ENCODE assay signal across 18 mouse cellular contexts in genomic region chr6:43272597-43272996, GRCm38 (mm10). TPM values are rescaled to one million over a fixed set of nuclear protein-coding genes. Genes with fewer than 3 reads are reported as not detected.
DNase-seq lines count a peak whose midpoint lies in the region; ATAC-seq and TF ChIP-seq lines count a peak whose summit lies in the region.
"Had no signal": no experiment of that assay in that cellular context is flagged by ENCODE, and none has a peak within 500 bp of the region (broad histone marks: within the 10 kb centered on the region; RNA-seq: fewer than 3 reads in every experiment).

No protein-coding gene starts in this region.

- no peaks in the 10 kb centered on the region for H3K9me3 ChIP-seq in forebrain, embryonic 12.5 days
- no peaks in the 10 kb centered on the region for H3K9me3 ChIP-seq in forebrain, embryonic 11.5 days (ENCODE audit: control insufficient read depth, low read length)
- H3K9me3 ChIP-seq in stomach, embryonic 16.5 days (replicated peaks; ENCODE audit: control insufficient read depth, low read length), result no peaks in the 10 kb centered on the region
- no peaks in the 10 kb centered on the region for H3K9me3 ChIP-seq in stomach, postnatal 0 days (ENCODE audit: control insufficient read depth, low read length)
- H3K9me3 ChIP-seq in kidney, embryonic 16.5 days (ENCODE audit: low read length), result no peaks in the 10 kb centered on the region
- H3K9me3 ChIP-seq: forebrain, embryonic 15.5 days; liver, embryonic 15.5 days; neural tube, embryonic 15.5 days had no signal

- no peak overlapping the region for H3K9ac ChIP-seq in forebrain, embryonic 12.5 days
- no peak overlapping the region for H3K9ac ChIP-seq in forebrain, embryonic 11.5 days (ENCODE audit: low read length)
- H3K9ac ChIP-seq in stomach, embryonic 16.5 days (ENCODE audit: low read length), result no peak overlapping the region
- no peak overlapping the region for H3K9ac ChIP-seq in stomach, postnatal 0 days (ENCODE audit: low read length)
- H3K9ac ChIP-seq in kidney, embryonic 16.5 days (replicated peaks; ENCODE audit: low read length), result no peak overlapping the region
- H3K9ac ChIP-seq: forebrain, embryonic 15.5 days; liver, embryonic 15.5 days; neural tube, embryonic 15.5 days had no signal

- H3K4me1 ChIP-seq in forebrain, embryonic 12.5 days, result no peaks in the 10 kb centered on the region
- H3K4me1 ChIP-seq in forebrain, embryonic 11.5 days (replicated peaks; ENCODE audit: control insufficient read depth, insufficient read depth, low read length), result no peaks in the 10 kb centered on the region
- no peaks in the 10 kb centered on the region for H3K4me1 ChIP-seq in stomach, embryonic 16.5 days (ENCODE audit: control insufficient read depth, insufficient read depth, low read length)
- H3K4me1 ChIP-seq in stomach, postnatal 0 days (replicated peaks; ENCODE audit: control insufficient read depth, insufficient read depth), result no peaks in the 10 kb centered on the region
- no peaks in the 10 kb centered on the region for H3K4me1 ChIP-seq in kidney, embryonic 16.5 days (ENCODE audit: insufficient read depth, low read length)
- H3K4me1 ChIP-seq: forebrain, embryonic 15.5 days; liver, embryonic 15.5 days; neural tube, embryonic 15.5 days had no signal

- 0 out of 2 replicates have a peak overlapping the region, but pooled peaks have one; percentile 8 for H3K27ac ChIP-seq in forebrain, embryonic 12.5 days
- no peak overlapping the region for H3K27ac ChIP-seq in forebrain, embryonic 11.5 days (ENCODE audit: low read depth, low read length)
- peak overlapping the region; percentile 25; the same call in 1 of the 2 replicates for H3K27ac ChIP-seq in stomach, embryonic 16.5 days (ENCODE audit: low read length)
- H3K27ac ChIP-seq in stomach, postnatal 0 days (replicated peaks), result no peak overlapping the region
- peak overlapping the region; percentile 39 for H3K27ac ChIP-seq in kidney, embryonic 16.5 days (ENCODE audit: low read length)
- H3K27ac ChIP-seq: forebrain, embryonic 15.5 days; liver, embryonic 15.5 days; neural tube, embryonic 15.5 days had no signal

- no peaks in the 10 kb centered on the region for H3K27me3 ChIP-seq in forebrain, embryonic 12.5 days
- no peaks in the 10 kb centered on the region for H3K27me3 ChIP-seq in forebrain, embryonic 11.5 days (ENCODE audit: control insufficient read depth, insufficient read depth, low read length)
- H3K27me3 ChIP-seq in stomach, embryonic 16.5 days (ENCODE audit: control insufficient read depth, insufficient read depth, low read length), result no peaks in the 10 kb centered on the region
- H3K27me3 ChIP-seq in stomach, postnatal 0 days (ENCODE audit: control insufficient read depth, insufficient read depth, low read length), result no peaks in the 10 kb centered on the region
- H3K27me3 ChIP-seq in kidney, embryonic 16.5 days (ENCODE audit: insufficient read depth, low read length), result no peaks in the 10 kb centered on the region
- H3K27me3 ChIP-seq: liver, embryonic 15.5 days; neural tube, embryonic 15.5 days had no signal

- no peak for TF ChIP-seq EP300 in stomach, postnatal 0 days (optimal IDR thresholded peaks at IDR 0.05)

- TF ChIP-seq CTCF in stomach, postnatal 0 days (IDR thresholded peaks at IDR 0.05; ENCODE audit: low read depth), result no peak

- no peak for DNase-seq in forebrain, embryonic 11.5 days (ENCODE audit: low spot score)
- no peak for DNase-seq in stomach, postnatal 0 days (ENCODE audit: low spot score)
- DNase-seq in urinary bladder, postnatal 25 days (ENCODE audit: low spot score), result no peak
- no peak for DNase-seq in cerebellum, adult 11-12 months
- no peak for DNase-seq in urinary bladder, postnatal 4 days (ENCODE audit: low spot score in 2 of 2)
- DNase-seq: B cell, adult 2 months; embryo, embryonic 11 days; right cerebral cortex, postnatal 25 days had no signal

- H3K4me2 ChIP-seq in forebrain, embryonic 12.5 days, result no peak overlapping the region
- no peak overlapping the region for H3K4me2 ChIP-seq in forebrain, embryonic 11.5 days (ENCODE audit: low read depth, low read length, severe bottlenecking)
- H3K4me2 ChIP-seq in stomach, embryonic 16.5 days (ENCODE audit: low read depth, low read length), result no peak overlapping the region
- no peak overlapping the region for H3K4me2 ChIP-seq in stomach, postnatal 0 days (replicated peaks; ENCODE audit: low read depth)
- no peak overlapping the region for H3K4me2 ChIP-seq in kidney, embryonic 16.5 days (replicated peaks; ENCODE audit: low read depth, low read length)
- H3K4me2 ChIP-seq: forebrain, embryonic 15.5 days; liver, embryonic 15.5 days; neural tube, embryonic 15.5 days had no signal

- no peak for ATAC-seq in forebrain, embryonic 12.5 days (ENCODE audit: low FRiP score)
- no peak for ATAC-seq in forebrain, embryonic 11.5 days (replicated peaks; ENCODE audit: low FRiP score)
- ATAC-seq in stomach, embryonic 16.5 days (ENCODE audit: insufficient read depth, low FRiP score), result no peak
- no peak for ATAC-seq in stomach, postnatal 0 days (ENCODE audit: low FRiP score, low TSS enrichment)
- peak; percentile 53; the same call in 1 of the 2 replicates for ATAC-seq in kidney, embryonic 16.5 days (ENCODE audit: low FRiP score, low TSS enrichment)
- ATAC-seq: forebrain, embryonic 15.5 days had no signal

- no peak overlapping the region for H3K4me3 ChIP-seq in forebrain, embryonic 12.5 days (replicated peaks)
- H3K4me3 ChIP-seq in forebrain, embryonic 11.5 days (ENCODE audit: low read depth, low read length), result no peak overlapping the region
- H3K4me3 ChIP-seq in stomach, embryonic 16.5 days (replicated peaks; ENCODE audit: low read length), result no peak overlapping the region
- no peak overlapping the region for H3K4me3 ChIP-seq in stomach, postnatal 0 days (ENCODE audit: low read depth, low read length)
- no peak overlapping the region for H3K4me3 ChIP-seq in kidney, embryonic 16.5 days (ENCODE audit: low read length)
- H3K4me3 ChIP-seq: forebrain, embryonic 15.5 days; liver, embryonic 15.5 days; neural tube, embryonic 15.5 days had no signal

- no peaks in the 10 kb centered on the region for H3K36me3 ChIP-seq in forebrain, embryonic 12.5 days (replicated peaks)
- H3K36me3 ChIP-seq in forebrain, embryonic 11.5 days (ENCODE audit: control insufficient read depth, insufficient read depth, low read length), result no peaks in the 10 kb centered on the region; the same call in 1 of the 2 replicates
- H3K36me3 ChIP-seq in stomach, embryonic 16.5 days (ENCODE audit: control insufficient read depth, insufficient read depth, low read length), result no peaks in the 10 kb centered on the region
- peaks cover 11% of the 10 kb centered on the region for H3K36me3 ChIP-seq in stomach, postnatal 0 days (ENCODE audit: control insufficient read depth, insufficient read depth, low read length)
- H3K36me3 ChIP-seq in kidney, embryonic 16.5 days (ENCODE audit: insufficient read depth, low read length), result peaks cover 16% of the 10 kb centered on the region; the same call in 1 of the 2 replicates
- H3K36me3 ChIP-seq: forebrain, embryonic 15.5 days; liver, embryonic 15.5 days; neural tube, embryonic 15.5 days had no signal

RNA-seq across cellular contexts. Expression of gene Arhgef5, which starts 7.2 kb away (rescaled TPM):
- 2.9 and 3.5 TPM in 2 replicates for polyA plus RNA-seq in forebrain, embryonic 12.5 days (2016; fragmentation: Nextera tagmentation; extraction: Ambion mirVana)
- polyA plus RNA-seq in forebrain, embryonic 11.5 days (2014; fragmentation: Nextera tagmentation; extraction: Ambion mirVana), result 2.2 and 2.9 TPM in 2 replicates
- 21.0 and 23.5 TPM in 2 replicates for polyA plus RNA-seq in stomach, embryonic 16.5 days (2015; fragmentation: Nextera tagmentation; extraction: Ambion mirVana)
- polyA plus RNA-seq in stomach, postnatal 0 days (2015; fragmentation: Nextera tagmentation; extraction: Ambion mirVana), result 13.4 and 15.8 TPM in 2 replicates
- polyA plus RNA-seq in kidney, embryonic 16.5 days (2015; fragmentation: Nextera tagmentation; extraction: Ambion mirVana), result 17.0 and 19.2 TPM in 2 replicates

RNA-seq across cellular contexts. Expression of gene Nobox, which starts 36.8 kb away (rescaled TPM):
- not detected in 2 replicates for polyA plus RNA-seq in forebrain, embryonic 12.5 days (2016; fragmentation: Nextera tagmentation; extraction: Ambion mirVana)
- polyA plus RNA-seq in forebrain, embryonic 11.5 days (2014; fragmentation: Nextera tagmentation; extraction: Ambion mirVana), result not detected in 2 replicates
- not detected in 2 replicates for polyA plus RNA-seq in stomach, embryonic 16.5 days (2015; fragmentation: Nextera tagmentation; extraction: Ambion mirVana)
- polyA plus RNA-seq in stomach, postnatal 0 days (2015; fragmentation: Nextera tagmentation; extraction: Ambion mirVana), result not detected in 2 replicates
- 0.19 TPM in 1 of 2 replicates, not detected in the other for polyA plus RNA-seq in kidney, embryonic 16.5 days (2015; fragmentation: Nextera tagmentation; extraction: Ambion mirVana)
- polyA plus RNA-seq: forebrain, embryonic 15.5 days; gonadal fat pad, adult 2 months; intestine, embryonic 14.5 days; liver, embryonic 15.5 days; midbrain, postnatal 0 days; neural tube, embryonic 15.5 days; stomach, embryonic 14.5 days had no signal

RNA-seq across cellular contexts. Expression of gene Olfr47, which starts 41.3 kb away (rescaled TPM):
- not detected in 2 replicates for polyA plus RNA-seq in forebrain, embryonic 12.5 days (2016; fragmentation: Nextera tagmentation; extraction: Ambion mirVana)
- not detected in 2 replicates for polyA plus RNA-seq in forebrain, embryonic 11.5 days (2014; fragmentation: Nextera tagmentation; extraction: Ambion mirVana)
- not detected in 2 replicates for polyA plus RNA-seq in stomach, embryonic 16.5 days (2015; fragmentation: Nextera tagmentation; extraction: Ambion mirVana)
- polyA plus RNA-seq in stomach, postnatal 0 days (2015; fragmentation: Nextera tagmentation; extraction: Ambion mirVana), result not detected in 2 replicates
- polyA plus RNA-seq in kidney, embryonic 16.5 days (2015; fragmentation: Nextera tagmentation; extraction: Ambion mirVana), result not detected in 2 replicates
- polyA plus RNA-seq: forebrain, embryonic 15.5 days; gonadal fat pad, adult 2 months; intestine, embryonic 14.5 days; liver, embryonic 15.5 days; midbrain, postnatal 0 days; neural tube, embryonic 15.5 days; stomach, embryonic 14.5 days had no signal

RNA-seq across cellular contexts. Expression of gene Olfr434, which starts 59.8 kb away (rescaled TPM):
- polyA plus RNA-seq in forebrain, embryonic 12.5 days (2016; fragmentation: Nextera tagmentation; extraction: Ambion mirVana), result not detected in 2 replicates
- not detected in 2 replicates for polyA plus RNA-seq in forebrain, embryonic 11.5 days (2014; fragmentation: Nextera tagmentation; extraction: Ambion mirVana)
- polyA plus RNA-seq in stomach, embryonic 16.5 days (2015; fragmentation: Nextera tagmentation; extraction: Ambion mirVana), result not detected in 2 replicates
- not detected in 2 replicates for polyA plus RNA-seq in stomach, postnatal 0 days (2015; fragmentation: Nextera tagmentation; extraction: Ambion mirVana)
- polyA plus RNA-seq in kidney, embryonic 16.5 days (2015; fragmentation: Nextera tagmentation; extraction: Ambion mirVana), result not detected in 2 replicates
- polyA plus RNA-seq: forebrain, embryonic 15.5 days; gonadal fat pad, adult 2 months; intestine, embryonic 14.5 days; liver, embryonic 15.5 days; midbrain, postnatal 0 days; neural tube, embryonic 15.5 days; stomach, embryonic 14.5 days had no signal

Comparison
In these comparisons a context has a peak if more than half of its experiments do, and no peak if none do; other contexts are left out.
1. H3K27ac ChIP-seq: peak in forebrain, embryonic 12.5 days (single experiment), stomach, embryonic 16.5 days (single experiment) and kidney, embryonic 16.5 days (single experiment); none in forebrain, embryonic 11.5 days (single experiment) and stomach, postnatal 0 days (single experiment).